Mouse (Mus musculus) A20 (cell line): ENCODE measurements around the gene Cst12.
A peak's percentile ranks its signal among the peaks of the same experiment; 100 is the strongest.
"Not testable (repeated sequence)": the region's sequence is repeated elsewhere in the genome, so short reads cannot be mapped to it uniquely, and the experiment has no call there.

Experiments used
- DNase-seq: peaks from one replicate; pipeline ENCODE4 v3.0.0-alpha.2; 2011; ENCODE audit warnings: low read depth, low spot score

The Cst12 gene

DNA sequence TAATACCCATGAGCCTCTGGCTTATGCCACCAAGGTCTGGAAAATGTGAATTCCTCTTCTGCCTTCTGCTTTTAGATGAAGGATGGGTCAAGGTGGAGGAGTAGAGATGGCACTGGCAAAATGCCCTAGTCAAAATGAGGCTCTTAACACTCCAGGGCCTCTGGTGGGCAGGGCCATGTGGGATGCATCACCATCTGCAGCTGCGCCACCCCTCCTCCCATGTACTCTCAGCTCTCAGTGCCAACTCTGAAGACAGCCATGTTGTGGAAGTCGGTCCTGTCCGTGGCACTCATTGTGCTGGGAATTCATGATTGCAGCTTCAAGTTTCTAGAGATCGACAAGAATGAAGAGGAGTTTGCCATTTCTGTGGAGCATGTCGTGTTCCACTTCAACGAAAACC lies at the start of gene Cst12:
Gene Cst12 (plus strand): TSS at position 220 of the 400 bp plus-strand sequence.
- no peak for DNase-seq

DNA sequence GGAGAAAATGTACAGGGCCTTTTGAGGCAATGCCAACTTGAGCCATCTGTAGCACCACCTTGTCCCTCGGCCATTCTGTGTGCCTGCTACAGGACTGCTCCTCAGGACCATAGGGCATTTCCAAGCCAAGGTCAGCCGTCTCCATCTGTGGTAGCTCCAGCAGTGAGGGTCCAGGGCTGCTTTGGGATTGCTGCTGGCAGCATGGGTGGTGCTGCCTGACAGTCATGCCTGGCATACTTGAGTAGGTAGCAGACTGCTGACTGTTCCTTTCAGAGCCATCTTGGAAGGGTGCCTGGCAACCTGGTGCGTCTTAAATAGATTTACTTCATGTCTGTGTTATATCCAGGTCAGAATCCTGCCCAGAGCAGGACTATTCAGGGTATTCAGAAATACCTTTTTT lies 46.2 kb upstream of the Cst12 start:
- DNase-seq: no peak

DNA sequence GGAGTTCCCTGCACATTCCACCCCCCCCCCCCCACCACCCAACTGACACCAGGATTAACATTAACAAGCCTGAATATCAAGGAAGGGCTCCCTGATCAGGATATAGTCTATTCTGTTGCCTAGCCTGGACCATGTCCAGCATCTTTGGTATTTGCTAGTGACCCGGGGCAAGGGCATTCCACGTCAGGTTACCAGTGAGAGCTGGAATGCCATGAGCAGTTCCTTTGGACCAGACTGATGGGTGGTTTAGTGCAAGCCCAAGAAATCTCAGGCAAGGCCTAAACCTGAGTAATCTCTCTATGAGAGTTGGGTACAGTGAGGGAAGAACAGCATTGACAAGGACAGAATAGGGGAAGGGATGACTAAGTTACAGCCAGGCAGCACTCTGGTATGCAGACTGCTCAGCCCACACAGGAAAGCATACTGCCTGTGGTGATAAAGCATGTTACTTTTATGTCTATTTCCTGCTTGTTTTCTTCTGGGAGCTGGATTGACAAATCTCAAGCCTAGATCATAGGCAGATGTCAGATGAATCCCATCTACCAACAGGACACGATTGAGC lies 45.2 kb upstream of the Cst12 start:
- no peak for DNase-seq

DNA sequence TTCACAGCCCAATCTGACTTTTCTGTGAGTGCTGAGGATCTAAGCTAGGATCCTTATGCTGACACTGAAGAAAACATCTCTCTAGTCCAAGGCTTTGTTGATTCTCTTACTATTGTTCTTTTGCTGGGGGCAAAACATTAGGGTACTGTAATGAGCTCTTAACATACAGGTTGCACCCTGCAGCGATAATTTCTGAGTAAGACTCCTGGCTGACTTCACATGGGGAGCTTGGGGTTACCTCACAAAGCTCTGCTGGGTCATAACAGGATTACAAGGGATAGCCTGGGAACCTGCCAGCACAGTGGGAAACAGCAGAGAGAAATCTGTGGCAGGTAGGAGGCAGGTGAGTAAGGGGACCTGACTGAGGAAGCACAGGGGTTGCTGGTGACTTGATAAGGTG lies 39.1 kb upstream of the Cst12 start, which contains the start of gene Cstl1:
Gene Cstl1 (plus strand): TSS at position 301 of the 400 bp plus-strand sequence.
- DNase-seq: no peak

DNA sequence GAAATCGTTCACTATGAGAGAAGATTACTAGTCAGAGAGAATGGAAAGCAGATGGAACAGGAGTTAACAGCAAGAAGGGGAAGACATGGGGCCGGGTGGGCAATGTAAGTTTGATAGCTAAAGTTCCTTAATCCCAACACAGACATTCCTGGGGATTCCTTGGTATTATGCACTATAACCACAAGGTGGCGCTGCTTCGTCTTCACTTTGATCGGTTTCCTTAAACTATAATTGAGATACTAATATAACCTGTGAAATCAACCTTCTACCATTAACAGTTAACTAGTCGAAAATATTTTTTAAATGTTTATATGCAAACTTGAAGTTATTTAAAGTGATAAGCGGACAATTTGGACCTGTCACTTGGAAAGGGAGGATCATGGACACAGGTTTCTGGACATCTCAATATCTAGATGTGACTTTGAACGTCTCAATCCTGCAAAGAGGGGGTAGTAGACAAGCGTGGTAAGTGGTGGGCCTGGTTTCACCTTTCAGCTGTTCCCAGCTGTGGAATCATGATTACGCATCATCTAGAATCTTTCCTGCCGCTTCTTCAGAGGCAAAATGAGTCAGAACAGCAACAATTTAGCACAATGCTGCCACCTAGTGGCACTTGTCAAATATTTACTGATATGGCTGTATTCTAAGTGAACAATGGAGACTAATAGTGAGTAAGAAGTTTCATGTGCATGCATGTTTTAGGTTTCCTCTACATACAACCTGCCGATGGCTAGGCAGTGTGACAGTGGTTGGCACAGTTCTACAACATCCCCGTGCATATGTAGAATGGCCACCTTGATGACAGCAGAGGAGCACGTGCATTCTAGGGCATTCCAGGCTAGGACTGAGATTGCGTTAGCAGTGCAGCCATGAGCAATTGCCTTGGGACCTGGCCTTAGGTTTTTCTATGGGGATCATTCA lies 37.0 kb upstream of the Cst12 start:
- DNase-seq: peak; percentile 85

DNA sequence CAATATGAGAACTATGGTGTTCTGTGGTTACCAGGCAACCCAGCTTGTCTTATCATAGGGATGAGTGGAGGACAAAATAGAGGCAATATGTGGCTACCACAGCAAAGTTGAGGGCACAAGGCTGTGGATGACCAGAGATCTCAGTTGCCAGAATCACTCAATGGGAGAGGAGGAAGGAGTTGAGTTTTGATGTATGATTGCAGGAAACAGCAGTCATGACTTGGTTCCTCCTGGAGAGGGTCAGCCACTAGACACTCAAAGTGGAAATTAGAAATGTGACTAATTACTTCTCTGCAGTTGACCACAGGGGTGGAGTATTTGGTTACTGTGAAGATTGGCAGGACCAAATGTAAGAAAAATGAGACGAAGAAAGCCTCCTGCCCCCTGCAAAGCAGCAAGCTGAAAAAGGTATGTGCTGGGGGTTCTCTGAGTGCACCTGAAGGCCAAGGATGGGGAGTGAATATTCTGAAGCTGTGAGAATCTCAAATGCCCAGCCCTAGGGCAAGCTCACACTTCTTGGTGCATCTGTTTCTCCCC lies 34.8 kb upstream of the Cst12 start:
- DNase-seq: peak; percentile 10

DNA sequence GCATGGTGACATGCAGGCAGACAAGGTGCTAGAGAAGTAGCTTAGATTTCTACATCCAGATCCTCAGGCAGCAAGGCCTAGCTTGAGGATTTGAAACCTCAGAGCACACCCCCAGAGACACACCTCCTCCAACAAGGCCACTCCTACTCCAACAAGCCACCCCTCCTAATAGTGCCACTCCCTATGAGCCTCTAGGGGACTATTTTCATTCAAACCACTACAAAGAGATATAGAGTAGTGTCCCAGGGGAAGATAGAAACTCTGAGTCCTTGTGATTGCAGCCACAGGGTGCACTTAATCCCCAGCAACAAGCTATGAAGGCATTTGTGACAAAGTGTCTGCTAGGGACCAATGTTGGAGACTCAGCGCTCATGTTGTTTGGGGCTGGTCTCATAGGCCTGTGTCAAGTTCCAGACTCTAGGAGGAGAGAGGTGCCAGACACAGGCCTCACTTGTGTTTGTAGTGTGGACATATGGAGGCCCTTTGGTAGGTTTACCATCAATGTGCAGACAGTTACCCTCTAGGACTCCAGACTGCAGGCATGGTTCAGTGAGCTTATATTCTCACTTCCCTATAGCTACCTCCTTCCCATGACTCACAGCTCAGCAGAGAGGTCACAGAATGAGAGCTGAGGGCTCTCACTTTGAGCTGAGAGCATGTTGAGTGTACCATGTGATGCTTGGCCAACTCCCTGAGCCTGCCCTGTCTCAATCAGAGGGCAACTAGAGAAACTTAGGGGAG lies 25.3 kb upstream of the Cst12 start:
- peak; percentile 88 for DNase-seq

DNA sequence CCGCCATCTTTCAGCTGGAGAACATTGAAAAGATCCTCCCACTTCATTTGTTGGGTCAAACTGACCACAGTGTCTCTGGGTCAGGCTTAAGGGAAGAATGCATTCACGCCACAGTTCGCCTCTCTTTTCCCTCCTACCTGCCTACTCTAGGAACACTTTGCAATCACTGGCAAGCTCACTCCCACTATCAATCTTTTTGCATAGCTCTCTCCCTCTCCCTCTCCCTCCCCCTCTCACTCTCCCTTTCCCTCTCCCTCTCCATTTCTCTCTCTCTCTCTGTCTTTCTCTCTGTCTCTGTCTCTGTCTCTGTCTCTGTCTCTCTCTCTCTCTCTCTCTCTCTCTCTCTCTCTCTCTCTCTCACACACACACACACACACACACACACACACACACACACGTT lies 17.8 kb upstream of the Cst12 start, which contains the start of gene Cst11:
Gene Cst11 (minus strand): TSS at position 101 of the 400 bp plus-strand sequence.
- not testable (repeated sequence) for DNase-seq

DNA sequence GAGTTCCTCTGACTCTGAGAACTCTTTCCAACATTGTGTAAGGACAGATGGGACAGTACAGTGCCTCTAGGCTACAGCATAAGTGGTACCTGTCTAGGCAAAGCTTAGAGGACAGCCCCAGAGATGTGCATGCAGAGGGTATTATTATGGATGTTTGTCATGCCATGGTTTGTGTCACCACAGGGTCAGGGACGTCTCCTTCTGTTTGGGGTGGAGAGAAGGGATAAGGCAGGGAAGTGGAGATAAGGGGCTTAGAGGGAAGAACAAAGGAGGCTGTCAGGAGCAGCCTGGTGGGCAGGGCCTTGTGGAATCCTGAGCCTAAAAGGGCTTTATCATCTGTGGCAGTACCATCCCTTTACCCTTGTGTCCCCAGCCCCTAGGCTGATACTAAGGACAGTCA lies 7.5 kb upstream of the Cst12 start, which contains the start of gene 8030411F24Rik:
Gene 8030411F24Rik (plus strand): TSS at position 301 of the 400 bp plus-strand sequence.
- DNase-seq: no peak

DNA sequence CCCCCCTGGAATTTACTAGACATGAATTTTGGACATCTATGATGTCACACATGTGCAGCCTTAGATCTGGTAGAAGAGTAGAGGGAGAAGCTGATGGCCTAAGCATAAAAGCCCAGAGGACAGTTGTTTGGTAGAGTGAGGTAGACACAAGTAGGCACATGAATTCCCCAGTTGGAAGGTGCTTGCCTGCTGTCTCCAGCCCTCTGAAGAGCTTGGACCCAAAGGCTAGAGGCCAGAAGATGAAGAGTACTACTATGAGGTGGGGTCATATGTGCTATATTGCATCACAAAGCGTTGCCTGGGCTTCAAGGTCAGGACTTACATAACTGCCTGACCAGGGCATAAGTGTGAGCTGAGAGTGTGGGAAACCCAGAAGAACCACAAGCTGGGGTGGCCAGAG lies 9.3 kb downstream of the Cst12 start, which contains the start of gene Cst8:
Gene Cst8 (plus strand): TSS at position 301 of the 400 bp plus-strand sequence.
- DNase-seq: no peak

DNA sequence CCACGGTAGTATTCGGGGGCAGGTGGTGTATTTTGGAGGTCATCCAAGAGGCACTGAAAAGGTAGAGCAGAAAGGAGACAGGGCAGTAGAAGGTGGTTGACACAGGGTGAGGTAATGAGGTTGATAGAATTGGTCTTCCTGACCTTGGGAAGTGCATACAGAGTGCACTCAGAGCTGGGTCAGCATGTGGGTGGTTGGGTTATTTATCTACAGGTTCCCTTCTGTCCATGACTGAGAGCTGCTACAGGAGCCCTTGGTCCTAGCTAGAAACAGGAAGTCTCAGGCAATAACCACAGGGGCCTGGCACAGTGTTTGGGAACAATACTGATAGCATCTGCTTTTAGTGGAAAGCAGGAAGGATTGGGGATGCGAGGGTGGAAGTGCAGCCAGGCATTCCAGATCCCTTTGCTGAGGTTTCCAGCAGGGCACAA lies 12.3 kb downstream of the Cst12 start:
- DNase-seq: no peak

DNA sequence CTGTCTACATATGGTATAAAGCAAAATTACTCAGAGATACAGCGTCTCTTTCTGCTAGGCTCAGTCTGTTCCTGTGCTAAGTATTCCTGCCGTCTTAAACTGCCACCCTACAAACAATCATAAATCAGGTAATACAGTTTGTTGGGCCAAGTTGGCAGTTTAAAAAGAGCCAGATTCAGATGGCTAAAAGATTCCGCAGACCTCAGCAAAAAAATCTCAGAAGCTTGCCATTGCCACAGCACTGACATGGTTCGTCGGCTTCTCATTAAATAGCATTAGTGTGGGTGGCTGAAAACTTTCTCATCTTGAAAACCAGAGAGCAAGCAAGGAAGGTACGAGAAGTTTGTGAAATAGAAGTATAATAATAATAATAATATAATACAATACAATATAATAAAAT lies 17.5 kb downstream of the Cst12 start:
- no peak for DNase-seq

DNA sequence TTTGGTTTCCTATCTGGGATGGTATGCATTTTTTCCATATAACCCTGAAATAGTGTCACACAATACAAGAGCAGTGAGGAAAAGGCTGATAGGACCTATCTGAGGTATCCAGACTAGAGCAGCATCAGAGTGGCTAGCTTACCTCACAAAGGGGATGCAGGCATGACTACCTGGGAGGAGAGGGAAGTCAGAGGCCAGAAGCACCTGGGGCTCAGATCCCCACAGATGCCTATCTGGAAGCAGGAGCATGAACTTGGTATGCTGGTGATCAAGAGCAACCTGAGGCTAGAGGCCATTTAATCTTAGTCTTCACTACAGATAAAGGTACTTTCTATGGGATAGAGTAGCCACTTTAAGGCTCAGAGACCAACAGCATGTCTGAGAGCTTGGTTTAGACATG lies 30.7 kb downstream of the Cst12 start, which contains the start of gene Cst13:
Gene Cst13 (plus strand): TSS at position 173 of the 400 bp plus-strand sequence.
- no peak for DNase-seq

DNA sequence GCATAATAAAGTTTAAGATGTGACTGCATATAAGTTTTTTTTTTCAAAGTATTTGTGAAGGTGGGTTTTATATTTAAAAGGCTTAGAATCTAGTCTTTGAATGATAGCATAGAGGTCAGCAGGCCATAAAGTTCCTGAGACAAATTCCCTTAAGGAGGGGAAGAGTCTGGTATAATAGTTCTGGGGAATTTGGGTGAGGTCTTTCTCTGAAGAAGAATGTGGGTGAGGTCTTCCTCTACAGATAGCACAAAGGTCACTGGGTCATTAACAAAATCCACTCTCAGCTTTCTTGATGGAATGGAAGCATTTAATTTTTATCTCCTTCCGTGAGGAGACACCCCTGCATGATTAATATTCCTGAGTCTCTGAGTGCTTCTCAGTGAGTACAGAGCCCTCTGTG lies 36.8 kb downstream of the Cst12 start:
- no peak for DNase-seq

DNA sequence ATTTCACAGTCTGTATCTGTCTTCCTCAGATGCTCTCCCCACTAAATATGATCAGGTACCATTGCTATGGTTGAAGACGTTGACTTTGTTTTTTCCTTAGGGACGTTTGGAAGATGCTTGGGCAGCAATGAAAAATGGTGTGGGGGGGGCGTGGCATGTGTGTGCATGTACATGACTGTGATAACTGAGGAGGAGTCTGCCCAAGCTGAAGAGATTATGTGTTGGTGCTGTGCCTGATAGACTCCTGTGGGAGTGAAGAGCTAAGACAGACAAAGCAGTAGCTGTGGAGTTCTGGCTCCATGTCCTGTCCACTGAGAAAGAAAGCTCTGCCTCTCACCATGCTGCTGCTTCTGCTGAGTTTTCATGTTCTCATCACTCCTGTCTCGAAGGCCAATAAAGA lies 45.8 kb downstream of the Cst12 start, which contains the start of gene Cst9:
Gene Cst9 (plus strand): TSS at position 236 of the 400 bp plus-strand sequence.
- no peak for DNase-seq

DNA sequence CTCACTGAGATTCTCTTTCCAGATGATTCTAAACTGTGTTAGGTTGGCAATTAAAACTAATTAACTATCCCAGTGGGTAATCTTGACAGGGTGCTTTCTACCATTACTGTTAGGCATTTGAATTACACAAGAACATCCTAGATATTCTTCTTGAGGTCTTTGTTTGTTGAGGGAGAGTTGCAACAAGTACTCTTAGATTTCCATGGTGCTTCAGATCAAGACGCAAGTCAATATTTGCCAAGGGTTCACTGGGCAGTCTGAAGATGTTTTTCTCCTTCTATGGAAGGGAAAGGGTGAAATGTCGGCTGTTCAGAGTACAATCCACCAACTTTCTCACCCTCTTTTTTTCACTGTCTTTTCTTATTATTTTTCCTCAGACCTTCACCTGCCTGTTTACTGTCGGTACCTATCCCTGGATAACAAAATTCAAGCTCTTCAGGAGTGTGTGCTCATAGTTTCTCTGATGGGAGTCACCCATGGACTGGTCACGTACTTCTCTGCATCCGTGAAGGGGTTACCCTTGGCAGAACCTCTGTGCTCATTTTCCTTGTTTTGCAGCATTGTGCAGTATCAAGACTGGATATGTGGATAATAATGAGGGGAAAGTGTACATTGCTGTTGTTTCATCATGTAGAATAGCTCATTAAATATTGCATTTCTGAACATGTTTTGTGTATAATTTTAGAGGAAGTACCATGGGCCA lies 49.1 kb downstream of the Cst12 start:
- no peak for DNase-seq

DNA sequence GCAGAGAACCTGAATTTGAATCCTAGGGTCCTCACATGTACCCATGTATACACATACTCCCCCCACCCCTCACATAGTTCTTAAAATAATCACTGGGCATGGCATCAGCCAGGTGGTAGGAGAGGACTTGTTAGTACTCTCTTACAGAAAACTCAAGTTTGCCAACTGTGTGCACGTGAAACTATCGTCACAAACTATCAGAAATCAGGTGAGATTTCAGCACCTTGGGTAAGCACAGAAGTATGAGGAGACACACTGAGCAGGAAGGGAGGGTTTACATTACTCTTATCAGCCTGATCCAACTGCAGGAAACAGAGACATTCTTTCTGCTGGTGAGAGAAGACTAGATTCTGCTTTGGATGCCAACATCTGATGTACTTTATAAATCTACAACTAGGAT lies 50.1 kb downstream of the Cst12 start:
- DNase-seq: no peak
